Mouse (Mus musculus) ES-Bruce4 (cell line): ENCODE measurements around the gene 6430531B16Rik. TPM values are rescaled to one million over a fixed set of nuclear protein-coding genes. Genes with fewer than 3 reads are reported as not detected.
A peak's percentile ranks its signal among the peaks of the same experiment; 100 is the strongest.

ENCODE experiments used
- H3K27ac ChIP-seq: 2 replicates; pipeline ENCODE4 v1.5.1; 2012; ENCODE audit warnings: low read length, inconsistent platforms; ENCODE audit not compliant: insufficient read depth
- H3K27me3 ChIP-seq: 2 replicates; pipeline ENCODE4 v1.6.1; 2012; ENCODE audit warnings: mild to moderate bottlenecking, low read length, inconsistent platforms; ENCODE audit not compliant: control insufficient read depth, poor library complexity, insufficient read depth, severe bottlenecking
- H3K36me3 ChIP-seq: 2 replicates; pipeline ENCODE4 v1.6.1; 2012; ENCODE audit warnings: inconsistent platforms, mild to moderate bottlenecking, low read length, moderate library complexity; ENCODE audit not compliant: control insufficient read depth, poor library complexity, insufficient read depth, severe bottlenecking
- H3K4me1 ChIP-seq: one replicate; pipeline ENCODE4 v1.8.1; 2011; ENCODE audit warnings: low read length; ENCODE audit not compliant: control insufficient read depth, insufficient read depth
- H3K4me3 ChIP-seq: 2 replicates; pipeline ENCODE4 v1.5.1; 2011; ENCODE audit warnings: low read depth, mild to moderate bottlenecking, low read length
- H3K9ac ChIP-seq: 2 replicates; pipeline ENCODE4 v1.6.1; 2012; ENCODE audit warnings: low read depth, mild to moderate bottlenecking, inconsistent platforms; ENCODE audit not compliant: poor library complexity, severe bottlenecking
- H3K9me3 ChIP-seq: replicated peaks from 2 replicates; pipeline ENCODE4 v1.6.1; 2012; ENCODE audit warnings: mild to moderate bottlenecking, low read length, inconsistent platforms; ENCODE audit not compliant: control insufficient read depth, poor library complexity, insufficient read depth, severe bottlenecking
- CTCF ChIP-seq: IDR thresholded peaks from one replicate; pipeline ENCODE4 v1.8.1; 2011; ENCODE audit warnings: low read depth, low read length
- EP300 ChIP-seq: IDR thresholded peaks from 2 replicates; pipeline ENCODE4 v1.6.1; 2011; ENCODE audit warnings: low read depth, low read length; ENCODE audit not compliant: insufficient read depth
- POLR2A ChIP-seq: IDR thresholded peaks from one replicate; pipeline ENCODE4 v1.8.1; 2011; ENCODE audit warnings: low read length; ENCODE audit not compliant: insufficient read depth
- polyA plus RNA-seq: library from polyadenylated mRNA; stranded (reverse); fragments of >200 nt; gene quantifications from 2 replicates; pipeline ENCODE4 v1.2.4, GENCODE M21; 2011; ENCODE audit warnings: low read depth; ENCODE audit not compliant: missing spikeins, insufficient read depth, insufficient read length

6430531B16Rik gene
- polyA plus RNA-seq, 1 experiment = 3.9 TPM

- no peaks in the 10 kb centered on the region for H3K27me3 ChIP-seq
- no peaks in the 10 kb centered on the region for H3K36me3 ChIP-seq
- H3K9me3 ChIP-seq = no peaks in the 10 kb centered on the region
These were observed 40.7 kb downstream of the 6430531B16Rik start for GRCm38 (mm10) chr7:139937810-139938209.

GRCm38 (mm10) chr7:139937138-139937537, 41.4 kb downstream of the 6430531B16Rik start:
- peak overlapping the region; percentile 67 for H3K27ac ChIP-seq
- no peaks in the 10 kb centered on the region for H3K36me3 ChIP-seq
- peaks cover 5% of the 10 kb centered on the region for H3K4me1 ChIP-seq
- peak overlapping the region; percentile 57; the same call in 1 of the 2 replicates for H3K4me3 ChIP-seq
- TF ChIP-seq CTCF (no peak), EP300 (peak; percentile 87)
- no peak overlapping the region for H3K9ac ChIP-seq
- H3K9me3 ChIP-seq = no peaks in the 10 kb centered on the region
- H3K27me3 ChIP-seq = no peaks in the 10 kb centered on the region

More at GRCm38 (mm10) chr7:139937810-139938209, 40.7 kb downstream of the 6430531B16Rik start:
- Histone ChIP-seq H3K4me1 (peaks cover 5% of the 10 kb centered on the region), H3K27ac (peak overlapping the region; percentile 67), H3K4me3 (peak overlapping the region; percentile 70), H3K9ac (no peak overlapping the region)
- TF ChIP-seq CTCF (no peak), EP300 (peak; percentile 88)

- Histone ChIP-seq H3K36me3 (no peaks in the 10 kb centered on the region), H3K9me3 (no peaks in the 10 kb centered on the region), H3K9ac (no peak overlapping the region), H3K27ac (peak overlapping the region; percentile 67), H3K4me3 (no peak overlapping the region), H3K4me1 (peaks cover 5% of the 10 kb centered on the region), H3K27me3 (no peaks in the 10 kb centered on the region)
- TF ChIP-seq EP300 (no peak), CTCF (no peak), POLR2A (no peak)
These were observed 41.9 kb downstream of the 6430531B16Rik start for GRCm38 (mm10) chr7:139936705-139937104.

- Histone ChIP-seq H3K9me3 (no peaks in the 10 kb centered on the region), H3K4me3 (no peak overlapping the region), H3K9ac (no peak overlapping the region), H3K27ac (no peak overlapping the region), H3K27me3 (no peaks in the 10 kb centered on the region), H3K36me3 (no peaks in the 10 kb centered on the region), H3K4me1 (no peaks in the 10 kb centered on the region)
- TF ChIP-seq EP300 (no peak), CTCF (peak; percentile 90)
These were observed 47.8 kb downstream of the 6430531B16Rik start for GRCm38 (mm10) chr7:139930732-139931131.

Other genes with a start within 250 kb of the 6430531B16Rik start
- not detected in 2 replicates for gene Adgra1, start 144.6 kb downstream of the 6430531B16Rik start, polyA plus RNA-seq
- 5.4 and 5.6 TPM in 2 replicates for gene Kndc1, start 84.1 kb downstream of the 6430531B16Rik start, polyA plus RNA-seq
- 244 and 276 TPM in 2 replicates for gene Utf1, start 35.0 kb downstream of the 6430531B16Rik start, polyA plus RNA-seq
- 9.2 and 10.6 TPM in 2 replicates for gene Adam8, start 13.8 kb upstream of the 6430531B16Rik start, polyA plus RNA-seq
- 22.3 and 25.4 TPM in 2 replicates for gene Zfp511, start 57.6 kb upstream of the 6430531B16Rik start, polyA plus RNA-seq
- gene Tubgcp2, start 57.9 kb upstream of the 6430531B16Rik start, polyA plus RNA-seq = 36.3 and 38.3 TPM in 2 replicates
- not detected in 2 replicates for gene Msx3, start 70.3 kb upstream of the 6430531B16Rik start, polyA plus RNA-seq
- gene Caly, start 103.8 kb upstream of the 6430531B16Rik start, polyA plus RNA-seq = 0.84 and 0.91 TPM in 2 replicates
- not detected in 2 replicates for gene Prap1, start 114.6 kb upstream of the 6430531B16Rik start, polyA plus RNA-seq
- 24.1 and 30.6 TPM in 2 replicates for gene Fuom, start 123.7 kb upstream of the 6430531B16Rik start, polyA plus RNA-seq
- gene Paox, start 137.0 kb upstream of the 6430531B16Rik start, polyA plus RNA-seq = 19.6 and 21.4 TPM in 2 replicates
- gene Echs1, start 137.7 kb upstream of the 6430531B16Rik start, polyA plus RNA-seq = 107 and 109 TPM in 2 replicates
- gene Mtg1, start 158.8 kb upstream of the 6430531B16Rik start, polyA plus RNA-seq = 43.2 and 44.0 TPM in 2 replicates
- 0.24 TPM in 1 of 2 replicates, not detected in the other for gene Sprn, start 176.1 kb upstream of the 6430531B16Rik start, polyA plus RNA-seq
- not detected in 2 replicates for gene Olfr522, start 186.0 kb upstream of the 6430531B16Rik start, polyA plus RNA-seq
- gene Olfr523, start 194.5 kb upstream of the 6430531B16Rik start, polyA plus RNA-seq = not detected in 2 replicates
- not detected in 2 replicates for gene Olfr524, start 227.2 kb upstream of the 6430531B16Rik start, polyA plus RNA-seq
- not detected in 2 replicates for gene Cd163l1, start 239.5 kb upstream of the 6430531B16Rik start, polyA plus RNA-seq